Mouse (Mus musculus): ENCODE measurements at regions not wholly inside any gene's neighbourhood (a gene's known extent, or its start where the extent isn't known, plus 50 kb on each side); places are given as distances from the start of the nearest gene placed in this dataset.

GRCm38 (mm10) chr3:48804398-48804797 is 952.7 kb downstream of the Pcdh18 start:
- TF ChIP-seq EP300 (IDR thresholded peaks at IDR 0.05; ENCODE audit: low read depth) (no peak), CTCF (IDR thresholded peaks at IDR 0.05; ENCODE audit: low read depth) (no peak)
